Mouse (Mus musculus) central nervous system, embryonic 14 days (tissue): ENCODE measurements around the gene Kctd17. TPM values are rescaled to one million over a fixed set of nuclear protein-coding genes. Genes with fewer than 3 reads are reported as not detected.

Experiments used
- polyA plus RNA-seq: library from polyadenylated mRNA; depleted of rRNA; stranded (reverse); fragments of >200 nt; gene quantifications from 2 replicates; pipeline ENCODE4 v1.2.3, GENCODE M21; 2012; rRNA removed

The Kctd17 gene
- 257 and 286 TPM in 2 replicates for polyA plus RNA-seq

GRCm38 (mm10) chr15:78428391-78429138 is at the start of gene Kctd17:
TSS of gene Kctd17 (plus strand) at chr15:78428564.

GRCm38 (mm10) chr15:78395478-78395962 is 32.8 kb upstream of the Kctd17 start, which contains the start of gene Tex33:
TSS of gene Tex33 (minus strand) at chr15:78395912.

DNA sequence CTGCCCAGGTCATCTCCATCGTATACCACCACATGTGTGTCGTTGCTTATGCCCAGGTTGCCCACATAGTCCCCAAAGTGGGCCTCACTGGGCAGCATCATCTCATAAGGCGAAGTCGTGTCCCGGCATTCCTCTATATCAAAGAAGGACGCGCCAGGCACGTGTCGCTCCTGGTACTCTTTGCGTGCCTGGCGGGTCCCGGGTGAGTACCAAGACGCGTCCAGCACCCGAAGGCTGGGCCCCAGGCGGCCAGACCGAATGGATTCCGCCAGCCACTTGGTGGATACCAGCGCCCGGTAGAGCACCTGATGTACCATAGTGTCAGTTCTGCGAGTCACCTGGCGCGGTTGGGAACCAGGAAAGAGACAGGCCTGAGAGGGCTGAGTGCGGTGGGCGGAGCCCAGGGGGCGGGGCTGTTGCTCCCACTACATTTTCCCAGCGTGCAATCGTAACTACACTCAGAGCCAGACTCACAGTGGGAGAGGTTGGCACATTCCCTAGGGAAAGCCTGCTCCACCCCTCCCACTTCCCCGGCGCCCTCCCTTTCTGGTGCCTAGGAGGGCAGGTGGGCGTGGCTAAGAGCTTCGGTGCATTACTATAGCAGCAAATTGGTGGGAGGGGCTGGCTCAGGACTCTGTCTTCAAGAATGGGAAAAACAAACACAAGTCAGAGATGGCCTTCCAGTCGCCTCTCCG is 22.7 kb upstream of the Kctd17 start, which contains the start of gene Tst:
TSS of gene Tst (minus strand) at position 391 of the 695 bp plus-strand sequence.

DNA sequence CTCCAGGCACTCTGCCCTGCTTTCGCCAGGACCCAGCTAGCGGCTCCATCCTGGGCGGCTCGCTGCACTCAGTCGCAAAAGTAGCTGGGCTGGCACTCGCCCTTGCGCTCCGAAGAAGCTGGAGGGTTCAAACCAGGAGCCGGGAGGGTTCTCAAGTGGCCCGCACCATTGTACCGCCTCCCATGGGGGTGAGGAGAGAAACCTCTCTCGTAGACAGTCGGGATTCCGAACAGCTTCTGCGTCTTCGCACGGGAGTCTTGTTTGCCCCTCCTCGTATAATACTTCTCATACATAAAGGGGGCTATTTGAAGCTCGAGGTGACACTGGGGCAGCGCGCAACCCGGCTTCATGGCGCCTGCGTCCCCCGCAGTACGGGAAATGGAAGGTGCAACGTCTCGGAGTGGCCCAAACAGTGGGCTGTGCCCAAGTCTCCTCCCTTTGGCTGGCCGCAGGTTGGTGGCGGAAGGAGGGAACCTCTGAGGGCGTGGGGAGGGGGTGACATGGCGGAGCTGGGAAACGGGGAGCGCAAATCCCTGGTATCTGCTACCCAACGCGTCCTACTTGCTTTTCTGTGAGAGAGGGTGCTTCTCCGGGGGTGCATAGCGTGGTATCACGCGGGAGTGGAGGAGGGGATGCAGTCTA is 21.9 kb upstream of the Kctd17 start, which contains the start of gene Mpst:
TSS of gene Mpst (plus strand) at position 124 of the 642 bp plus-strand sequence.

GRCm38 (mm10) chr15:78468379-78468937 is 40.1 kb downstream of the Kctd17 start, which contains the start of gene Tmprss6:
TSS of gene Tmprss6 (minus strand) at chr15:78468634.

Other genes with a start within 250 kb of the Kctd17 start
- gene Pvalb, start 222.2 kb upstream of the Kctd17 start, polyA plus RNA-seq, result 1.8 and 4.5 TPM in 2 replicates
- 1.8 and 2.5 TPM in 2 replicates for gene Ncf4, start 183.8 kb upstream of the Kctd17 start, polyA plus RNA-seq
- gene Csf2rb2, start 122.8 kb upstream of the Kctd17 start, polyA plus RNA-seq, result 0.61 and 0.89 TPM in 2 replicates
- 1.2 and 1.9 TPM in 2 replicates for gene Csf2rb, start 102.8 kb upstream of the Kctd17 start, polyA plus RNA-seq
- 0.16 TPM in 1 of 2 replicates, not detected in the other for gene Tex33, start 32.7 kb upstream of the Kctd17 start, polyA plus RNA-seq
- gene Tst, start 22.7 kb upstream of the Kctd17 start, polyA plus RNA-seq, result 11.1 and 12.4 TPM in 2 replicates
- gene Mpst, start 22.1 kb upstream of the Kctd17 start, polyA plus RNA-seq, result 76.1 and 98.9 TPM in 2 replicates
- 0.22 and 0.23 TPM in 2 replicates for gene Tmprss6, start 40.1 kb downstream of the Kctd17 start, polyA plus RNA-seq
- gene Il2rb, start 66.7 kb downstream of the Kctd17 start, polyA plus RNA-seq, result 0.10 and 0.18 TPM in 2 replicates
- gene C1qtnf6, start 102.9 kb downstream of the Kctd17 start, polyA plus RNA-seq, result 13.6 and 27.7 TPM in 2 replicates
- 1.4 and 3.2 TPM in 2 replicates for gene Sstr3, start 116.1 kb downstream of the Kctd17 start, polyA plus RNA-seq
- gene Rac2, start 144.2 kb downstream of the Kctd17 start, polyA plus RNA-seq, result 11.1 and 11.7 TPM in 2 replicates
- gene Cyth4, start 168.5 kb downstream of the Kctd17 start, polyA plus RNA-seq, result 6.1 and 6.3 TPM in 2 replicates